Mouse (Mus musculus): ENCODE measurements around the gene Egflam.

DNA sequence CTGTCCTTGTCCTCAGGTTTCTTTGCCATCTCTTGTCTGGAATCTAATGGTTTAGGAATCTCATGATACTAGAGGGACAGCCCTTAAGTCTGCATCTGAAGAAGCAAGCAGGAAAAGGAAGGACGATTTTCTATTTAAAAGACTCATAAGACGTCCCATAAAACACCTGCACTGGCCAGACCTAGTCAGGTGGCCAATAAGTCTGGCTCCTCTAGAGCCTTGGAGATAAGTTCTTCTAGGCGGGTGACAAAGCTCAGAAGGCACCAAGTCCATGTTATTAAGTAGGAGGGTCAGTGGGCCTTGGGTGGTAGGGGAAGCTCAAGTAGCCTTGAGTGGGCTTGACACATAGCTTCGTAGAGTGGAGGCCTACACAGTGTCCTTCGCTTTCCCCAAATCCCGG lies 240.5 kb downstream of the Egflam start:
- TF ChIP-seq GATA1 (IDR thresholded peaks at IDR 0.05; ENCODE audit: borderline replicate concordance, low read length) = no peak
- no peak for TF ChIP-seq FLI1 (IDR thresholded peaks at IDR 0.05; ENCODE audit: low read length)
